Mouse (Mus musculus) brain, embryonic 14.5 days (tissue): ENCODE data around the gene Prps1. TPM values are rescaled to one million over a fixed set of nuclear protein-coding genes. Genes with fewer than 3 reads are reported as not detected.

Experiments
- DNase-seq: peaks from one replicate; pipeline ENCODE4 v3.0.0-alpha.2; 2011; ENCODE audit warnings: low read depth
- CTCF ChIP-seq: fragments of 200-500 bp; IDR thresholded peaks from 2 replicates; pipeline ENCODE4 v1.5.1; 2012; ENCODE audit warnings: inconsistent platforms, mild to moderate bottlenecking, moderate library complexity, borderline replicate concordance; ENCODE audit not compliant: insufficient read depth, insufficient read length; ENCODE audit errors: extremely low read depth
- POLR2A ChIP-seq: fragments of 200-500 bp; IDR thresholded peaks from 2 replicates; pipeline ENCODE4 v1.6.1; 2012; ENCODE audit warnings: mild to moderate bottlenecking, inconsistent platforms, borderline replicate concordance; ENCODE audit not compliant: poor library complexity, insufficient read depth, insufficient read length, severe bottlenecking; ENCODE audit errors: extremely low read depth
- polyA plus RNA-seq: library from polyadenylated mRNA; depleted of rRNA; stranded (reverse); fragments of >200 nt; gene quantifications from 2 replicates; pipeline ENCODE4 v1.2.3, GENCODE M21; 2012; rRNA removed

Gene Prps1
- polyA plus RNA-seq, 1 experiment = 41.8 TPM

- no peak for TF ChIP-seq POLR2A
- TF ChIP-seq CTCF = no peak
- peak; percentile 81 for DNase-seq
These were observed 64.0 kb downstream of the Prps1 start for GRCm38 (mm10) chrX:140520146-140521102.

GRCm38 (mm10) chrX:140522071-140522765 is 65.8 kb downstream of the Prps1 start:
- TF ChIP-seq POLR2A = no peak
- TF ChIP-seq CTCF = no peak
- DNase-seq = no peak

GRCm38 (mm10) chrX:140524231-140524630 is 67.8 kb downstream of the Prps1 start:
- DNase-seq = no peak
- TF ChIP-seq CTCF (no peak), POLR2A (no peak)

Other genes with a start within 250 kb of the Prps1 start
- gene Frmpd3, start 114.3 kb upstream of the Prps1 start, polyA plus RNA-seq = 5.3 and 12.3 TPM in 2 replicates
- gene Tsc22d3, start 144.0 kb downstream of the Prps1 start, polyA plus RNA-seq = 44.5 and 51.3 TPM in 2 replicates
- gene Mid2, start 208.0 kb downstream of the Prps1 start, polyA plus RNA-seq = 7.3 and 12.2 TPM in 2 replicates